In the genomic region with DNA sequence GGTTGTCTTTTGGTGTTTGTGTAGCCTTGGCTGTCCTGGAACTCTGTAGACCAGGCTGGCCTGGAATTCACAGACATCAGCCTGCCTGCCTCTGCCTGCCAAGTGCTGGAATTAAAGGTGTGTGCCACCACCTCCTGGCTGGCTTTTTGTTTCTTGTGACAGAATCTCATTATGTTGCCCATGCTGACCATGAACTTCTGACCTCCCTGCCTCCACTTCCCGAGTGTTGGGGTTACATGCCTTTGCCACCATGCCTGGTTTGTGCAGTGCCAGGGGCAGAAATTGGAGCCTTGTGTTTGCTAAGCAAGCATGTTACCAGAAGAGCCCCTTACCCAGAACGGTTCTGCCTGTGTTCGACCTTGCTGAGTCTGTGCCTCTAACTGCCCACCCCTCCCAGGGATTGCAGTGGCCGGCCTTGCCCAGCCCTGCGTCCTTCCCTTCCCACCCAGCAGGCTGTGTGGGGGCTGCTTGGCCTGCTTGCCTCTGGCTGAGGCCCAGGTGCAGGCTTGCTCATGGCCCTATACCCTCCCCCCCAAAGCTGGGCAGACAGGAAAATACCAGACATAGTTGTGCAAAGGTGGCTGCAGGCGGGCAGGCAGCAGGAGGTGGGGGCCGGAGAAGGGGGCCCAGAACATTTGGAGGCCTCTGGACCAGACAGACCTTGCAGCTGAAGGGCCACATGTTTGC, we compare ENCODE assay signal across 7 mouse cellular contexts. TPM values are rescaled to one million over a fixed set of nuclear protein-coding genes. Genes with fewer than 3 reads are reported as not detected.
DNase-seq lines count a peak whose midpoint lies in the region; ATAC-seq lines count a peak whose summit lies in the region.

No protein-coding gene starts in this region.

- H3K9me3 ChIP-seq in heart, embryonic 16.5 days (replicated peaks; ENCODE audit: control insufficient read depth, low read length): no peaks in the 10 kb centered on the region
- no peaks in the 10 kb centered on the region for H3K9me3 ChIP-seq in kidney, embryonic 16.5 days (ENCODE audit: low read length)
- H3K9me3 ChIP-seq in neural tube, embryonic 12.5 days: no peaks in the 10 kb centered on the region

- peak overlapping the region; percentile 85 for H3K27ac ChIP-seq in heart, embryonic 16.5 days (ENCODE audit: low read length)
- H3K27ac ChIP-seq in kidney, embryonic 16.5 days (ENCODE audit: low read length): peak overlapping the region; percentile 95
- H3K27ac ChIP-seq in neural tube, embryonic 12.5 days: peak overlapping the region; percentile 20; the same call in 1 of the 2 replicates

- no peak overlapping the region for H3K4me3 ChIP-seq in heart, embryonic 16.5 days (ENCODE audit: low read length)
- H3K4me3 ChIP-seq in kidney, embryonic 16.5 days (ENCODE audit: low read length): no peak overlapping the region
- H3K4me3 ChIP-seq in neural tube, embryonic 12.5 days: no peak overlapping the region

- H3K4me2 ChIP-seq in heart, embryonic 16.5 days (ENCODE audit: low read depth, low read length): peak overlapping the region; percentile 8
- H3K4me2 ChIP-seq in kidney, embryonic 16.5 days (replicated peaks; ENCODE audit: low read depth, low read length): peak overlapping the region; percentile 22
- H3K4me2 ChIP-seq in neural tube, embryonic 12.5 days (replicated peaks): peak overlapping the region; percentile 34

- intact Hi-C loops in left cerebral cortex, postnatal 36 days (cut with DNase I): no loop called here

- H3K36me3 ChIP-seq in heart, embryonic 16.5 days (ENCODE audit: control insufficient read depth, insufficient read depth): no peaks in the 10 kb centered on the region
- H3K36me3 ChIP-seq in kidney, embryonic 16.5 days (ENCODE audit: insufficient read depth, low read length): no peaks in the 10 kb centered on the region
- H3K36me3 ChIP-seq in neural tube, embryonic 12.5 days: no peaks in the 10 kb centered on the region

- H3K9ac ChIP-seq in heart, embryonic 16.5 days (ENCODE audit: low read length): peak overlapping the region; percentile 61
- H3K9ac ChIP-seq in kidney, embryonic 16.5 days (replicated peaks; ENCODE audit: low read length): peak overlapping the region; percentile 49
- peak overlapping the region; percentile 44 for H3K9ac ChIP-seq in neural tube, embryonic 12.5 days

- ATAC-seq in heart, embryonic 16.5 days (replicated peaks; ENCODE audit: extremely low read depth, insufficient read depth, low FRiP score): peak; percentile 53
- peak; percentile 70 for ATAC-seq in kidney, embryonic 16.5 days (ENCODE audit: low FRiP score, low TSS enrichment)
- no peak for ATAC-seq in neural tube, embryonic 12.5 days (ENCODE audit: low FRiP score, low read depth)

- DNase-seq in lung, adult 18-20 months: peak; percentile 25 to 47
- no peak for DNase-seq in lung, postnatal 14 days
- no peak for DNase-seq in layer of hippocampus, postnatal 10 days (ENCODE audit: low spot score in 2 of 2)
- no peak for DNase-seq in left cerebral cortex, postnatal 36 days (ENCODE audit: low spot score in 2 of 2)

- H3K4me1 ChIP-seq in heart, embryonic 16.5 days (ENCODE audit: control insufficient read depth, insufficient read depth, low read length): peaks cover 92% of the 10 kb centered on the region
- peaks cover 97% of the 10 kb centered on the region for H3K4me1 ChIP-seq in kidney, embryonic 16.5 days (ENCODE audit: insufficient read depth, low read length)
- H3K4me1 ChIP-seq in neural tube, embryonic 12.5 days: peaks cover 95% of the 10 kb centered on the region

- H3K27me3 ChIP-seq in heart, embryonic 16.5 days (ENCODE audit: control insufficient read depth, insufficient read depth, low read length): no peaks in the 10 kb centered on the region
- no peaks in the 10 kb centered on the region for H3K27me3 ChIP-seq in kidney, embryonic 16.5 days (ENCODE audit: insufficient read depth, low read length)
- H3K27me3 ChIP-seq in neural tube, embryonic 12.5 days (replicated peaks): no peaks in the 10 kb centered on the region

- WGBS in heart, embryonic 16.5 days: 11% methylated on average over 7 of the region's 7 CpGs
- WGBS in kidney, embryonic 16.5 days: 18% methylated on average over 7 of the region's 7 CpGs
- WGBS in neural tube, embryonic 12.5 days: 31% methylated on average over 7 of the region's 7 CpGs

RNA-seq across cellular contexts. Expression of a gene that starts 8.4 kb away (rescaled TPM):
- polyA plus RNA-seq in heart, embryonic 16.5 days (2015; fragmentation: Nextera tagmentation; extraction: Ambion mirVana): 12.3 and 14.2 TPM in 2 replicates
- polyA plus RNA-seq in kidney, embryonic 16.5 days (2015; fragmentation: Nextera tagmentation; extraction: Ambion mirVana): 43.6 and 53.6 TPM in 2 replicates
- polyA plus RNA-seq in neural tube, embryonic 12.5 days (2016; fragmentation: Nextera tagmentation; extraction: Ambion mirVana): 36.5 and 36.7 TPM in 2 replicates
- 10 to 100 TPM; 23.8 to 26.5 TPM for total RNA-seq in layer of hippocampus, postnatal 10 days (2021)
- total RNA-seq in left cerebral cortex, postnatal 36 days (2021): 10 to 100 TPM; 12.0 to 13.2 TPM

RNA-seq across cellular contexts. Expression of a gene that starts 21.9 kb away (rescaled TPM):
- 91.2 and 122 TPM in 2 replicates for polyA plus RNA-seq in heart, embryonic 16.5 days (2015; fragmentation: Nextera tagmentation; extraction: Ambion mirVana)
- polyA plus RNA-seq in kidney, embryonic 16.5 days (2015; fragmentation: Nextera tagmentation; extraction: Ambion mirVana): 67.8 and 80.4 TPM in 2 replicates
- polyA plus RNA-seq in neural tube, embryonic 12.5 days (2016; fragmentation: Nextera tagmentation; extraction: Ambion mirVana): 121 and 143 TPM in 2 replicates
- total RNA-seq in layer of hippocampus, postnatal 10 days (2021): 10 to 100 TPM; 71.0 to 77.1 TPM
- 10 to 100 TPM; 75.3 to 86.0 TPM for total RNA-seq in left cerebral cortex, postnatal 36 days (2021)

RNA-seq across cellular contexts. Expression of a gene that starts 36.8 kb away (rescaled TPM):
- 15.7 and 17.2 TPM in 2 replicates for polyA plus RNA-seq in heart, embryonic 16.5 days (2015; fragmentation: Nextera tagmentation; extraction: Ambion mirVana)
- 26.8 TPM in 2 replicates for polyA plus RNA-seq in kidney, embryonic 16.5 days (2015; fragmentation: Nextera tagmentation; extraction: Ambion mirVana)
- polyA plus RNA-seq in neural tube, embryonic 12.5 days (2016; fragmentation: Nextera tagmentation; extraction: Ambion mirVana): 10.9 and 11.3 TPM in 2 replicates
- 1 to 10 TPM; 5.1 to 5.7 TPM for total RNA-seq in layer of hippocampus, postnatal 10 days (2021)
- total RNA-seq in left cerebral cortex, postnatal 36 days (2021): 10 to 100 TPM in 1 of 2 experiments, 1 to 10 TPM in 1; 9.8 to 11.2 TPM

RNA-seq across cellular contexts. Expression of a gene that starts 36.9 kb away (rescaled TPM):
- polyA plus RNA-seq in heart, embryonic 16.5 days (2015; fragmentation: Nextera tagmentation; extraction: Ambion mirVana): 87.5 and 88.7 TPM in 2 replicates
- 89.6 and 95.3 TPM in 2 replicates for polyA plus RNA-seq in kidney, embryonic 16.5 days (2015; fragmentation: Nextera tagmentation; extraction: Ambion mirVana)
- 51.5 and 56.4 TPM in 2 replicates for polyA plus RNA-seq in neural tube, embryonic 12.5 days (2016; fragmentation: Nextera tagmentation; extraction: Ambion mirVana)
- 10 to 100 TPM; 52.7 to 55.1 TPM for total RNA-seq in layer of hippocampus, postnatal 10 days (2021)
- total RNA-seq in left cerebral cortex, postnatal 36 days (2021): 10 to 100 TPM; 59.4 to 66.5 TPM

RNA-seq across cellular contexts. Expression of a gene that starts 43.3 kb away (rescaled TPM):
- 5.6 and 8.1 TPM in 2 replicates for polyA plus RNA-seq in heart, embryonic 16.5 days (2015; fragmentation: Nextera tagmentation; extraction: Ambion mirVana)
- polyA plus RNA-seq in kidney, embryonic 16.5 days (2015; fragmentation: Nextera tagmentation; extraction: Ambion mirVana): 21.8 and 25.5 TPM in 2 replicates
- 13.5 and 14.2 TPM in 2 replicates for polyA plus RNA-seq in neural tube, embryonic 12.5 days (2016; fragmentation: Nextera tagmentation; extraction: Ambion mirVana)
- 1 to 10 TPM; 4.2 to 4.3 TPM for total RNA-seq in layer of hippocampus, postnatal 10 days (2021)
- total RNA-seq in left cerebral cortex, postnatal 36 days (2021): 1 to 10 TPM; 3.3 TPM

Comparison
In these comparisons a context has a peak if more than half of its experiments do, and no peak if none do; other contexts are left out.
1. DNase-seq: peak in lung, adult 18-20 months (2 of 2); none in lung, postnatal 14 days (single experiment), layer of hippocampus, postnatal 10 days (0 of 2) and left cerebral cortex, postnatal 36 days (0 of 2).
2. H3K27ac ChIP-seq: peak in every context shown above with its lines; median percentile 95 in kidney, embryonic 16.5 days; 85 in heart, embryonic 16.5 days; 20 in neural tube, embryonic 12.5 days.
3. Peak in every context shown above with its lines, with median percentiles within 50 percentile points of each other: H3K4me2 ChIP-seq and H3K9ac ChIP-seq.